10 mouse cellular contexts compared by ENCODE assay signal in genomic region chr4:126745506-126746193, GRCm38 (mm10). TPM values are rescaled to one million over a fixed set of nuclear protein-coding genes. Genes with fewer than 3 reads are reported as not detected.
A peak's percentile ranks its signal among the peaks of the same experiment; 100 is the strongest.
DNase-seq lines count a peak whose midpoint lies in the region; ATAC-seq and TF ChIP-seq lines count a peak whose summit lies in the region.
"Had no signal": no experiment of that assay in that cellular context is flagged by ENCODE, and none has a peak within 500 bp of the region (broad histone marks: within the 10 kb centered on the region; RNA-seq: fewer than 3 reads in every experiment).

No protein-coding gene starts in this region.

- no peak for TF ChIP-seq EP300 in stomach, postnatal 0 days (optimal IDR thresholded peaks at IDR 0.05)

- no peak for ATAC-seq in embryonic facial prominence, embryonic 11.5 days (replicated peaks; ENCODE audit: insufficient number of reproducible peaks, low FRiP score, low TSS enrichment, low read depth)
- ATAC-seq in stomach, postnatal 0 days (ENCODE audit: low FRiP score, low TSS enrichment): no peak

- no peak overlapping the region for H3K4me2 ChIP-seq in embryonic facial prominence, embryonic 11.5 days (ENCODE audit: low read depth, low read length)
- no peak overlapping the region for H3K4me2 ChIP-seq in stomach, postnatal 0 days (replicated peaks; ENCODE audit: low read depth)
- H3K4me2 ChIP-seq: heart, embryonic 15.5 days; neural tube, embryonic 13.5 days had no signal

- H3K27ac ChIP-seq in embryonic facial prominence, embryonic 11.5 days (replicated peaks; ENCODE audit: low read depth, low read length): no peak overlapping the region
- H3K27ac ChIP-seq in stomach, postnatal 0 days (replicated peaks): no peak overlapping the region
- H3K27ac ChIP-seq: heart, embryonic 15.5 days; neural tube, embryonic 13.5 days had no signal

- H3K4me3 ChIP-seq in embryonic facial prominence, embryonic 11.5 days (ENCODE audit: low read depth, low read length): no peak overlapping the region
- H3K4me3 ChIP-seq in stomach, postnatal 0 days (ENCODE audit: low read depth, low read length): no peak overlapping the region
- H3K4me3 ChIP-seq: heart, embryonic 15.5 days; neural tube, embryonic 13.5 days had no signal

- no peaks in the 10 kb centered on the region for H3K27me3 ChIP-seq in embryonic facial prominence, embryonic 11.5 days (ENCODE audit: control insufficient read depth, insufficient read depth, low read length)
- no peaks in the 10 kb centered on the region for H3K27me3 ChIP-seq in stomach, postnatal 0 days (ENCODE audit: control insufficient read depth, insufficient read depth, low read length)
- H3K27me3 ChIP-seq: heart, embryonic 15.5 days had no signal

- H3K9ac ChIP-seq in embryonic facial prominence, embryonic 11.5 days (replicated peaks; ENCODE audit: low read length): no peak overlapping the region
- H3K9ac ChIP-seq in stomach, postnatal 0 days (ENCODE audit: low read length): no peak overlapping the region
- H3K9ac ChIP-seq: heart, embryonic 15.5 days had no signal

- WGBS in embryonic facial prominence, embryonic 11.5 days: 39% methylated on average over 13 of the region's 13 CpGs
- WGBS in stomach, postnatal 0 days: 46% methylated on average over 13 of the region's 13 CpGs

- H3K4me1 ChIP-seq in embryonic facial prominence, embryonic 11.5 days (ENCODE audit: control insufficient read depth, insufficient read depth, low read length): no peaks in the 10 kb centered on the region
- no peaks in the 10 kb centered on the region for H3K4me1 ChIP-seq in stomach, postnatal 0 days (replicated peaks; ENCODE audit: control insufficient read depth, insufficient read depth)

- peak; percentile 41 for DNase-seq in gastrocnemius, adult 18-20 months (ENCODE audit: low spot score)
- no peak for DNase-seq in gastrocnemius, postnatal 14 days
- DNase-seq in 416B (ENCODE audit: low read depth): peak; percentile 37
- peak; percentile 73 for DNase-seq in adrenal gland, postnatal 14 days
- peak; percentile 71 for DNase-seq in embryonic facial prominence, embryonic 11.5 days (ENCODE audit: low spot score)
- peak; percentile 33 to 81 for DNase-seq in kidney, postnatal 36 days
- peak; percentile 70 for DNase-seq in lung, postnatal 36 days
- DNase-seq in stomach, postnatal 0 days (ENCODE audit: low spot score): peak; percentile 66

- intact Hi-C loops in gastrocnemius, postnatal 14 days (cut with DNase I; ENCODE audit: low total_unique reads): loop anchor here (5.0 kb wide), 1 partner anchor 97 kb away; no protein-coding TSS in a partner anchor

- peak; percentile 76 for TF ChIP-seq CTCF in stomach, postnatal 0 days (IDR thresholded peaks at IDR 0.05; ENCODE audit: low read depth)

- H3K9me3 ChIP-seq in embryonic facial prominence, embryonic 11.5 days (replicated peaks; ENCODE audit: control insufficient read depth, low read length): no peaks in the 10 kb centered on the region
- no peaks in the 10 kb centered on the region for H3K9me3 ChIP-seq in stomach, postnatal 0 days (ENCODE audit: control insufficient read depth, low read length)
- H3K9me3 ChIP-seq: heart, embryonic 15.5 days; neural tube, embryonic 13.5 days had no signal

- peaks cover 13% of the 10 kb centered on the region for H3K36me3 ChIP-seq in embryonic facial prominence, embryonic 11.5 days (replicated peaks; ENCODE audit: control insufficient read depth, insufficient read depth, low read depth, low read length)
- peaks cover 18% of the 10 kb centered on the region for H3K36me3 ChIP-seq in stomach, postnatal 0 days (ENCODE audit: control insufficient read depth, insufficient read depth, low read length)

RNA-seq across cellular contexts. Expression of gene Ncdn, which starts 7.6 kb away (rescaled TPM):
- 10 to 100 TPM; 12.4 to 13.3 TPM for total RNA-seq in gastrocnemius, adult 18-20 months (2021)
- 10 to 100 TPM in 1 of 2 experiments, 1 to 10 TPM in 1; 7.4 to 10.6 TPM for total RNA-seq in gastrocnemius, postnatal 14 days (2021)
- total RNA-seq in adrenal gland, postnatal 14 days (2021): 23.8 and 30.8 TPM in 2 replicates
- 21.2 and 23.3 TPM in 2 replicates for polyA plus RNA-seq in embryonic facial prominence, embryonic 11.5 days (2014; fragmentation: Nextera tagmentation; extraction: Ambion mirVana)
- polyA plus RNA-seq in stomach, postnatal 0 days (2015; fragmentation: Nextera tagmentation; extraction: Ambion mirVana): 13.4 and 14.5 TPM in 2 replicates

RNA-seq across cellular contexts. Expression of gene AU040320, which starts 7.7 kb away (rescaled TPM):
- total RNA-seq in gastrocnemius, adult 18-20 months (2021): 10 to 100 TPM; 23.6 to 25.5 TPM
- 10 to 100 TPM; 21.7 to 24.3 TPM for total RNA-seq in gastrocnemius, postnatal 14 days (2021)
- 28.9 and 32.4 TPM in 2 replicates for total RNA-seq in adrenal gland, postnatal 14 days (2021)
- polyA plus RNA-seq in embryonic facial prominence, embryonic 11.5 days (2014; fragmentation: Nextera tagmentation; extraction: Ambion mirVana): 16.4 and 18.3 TPM in 2 replicates
- polyA plus RNA-seq in stomach, postnatal 0 days (2015; fragmentation: Nextera tagmentation; extraction: Ambion mirVana): 18.2 and 20.2 TPM in 2 replicates

RNA-seq across cellular contexts. Expression of gene Tfap2e, which starts 9.6 kb away (rescaled TPM):
- not detected for total RNA-seq in gastrocnemius, adult 18-20 months (2021)
- total RNA-seq in gastrocnemius, postnatal 14 days (2021): not detected
- total RNA-seq in adrenal gland, postnatal 14 days (2021): not detected in 2 replicates
- polyA plus RNA-seq in embryonic facial prominence, embryonic 11.5 days (2014; fragmentation: Nextera tagmentation; extraction: Ambion mirVana): not detected in 2 replicates
- 0.80 and 1.0 TPM in 2 replicates for polyA plus RNA-seq in stomach, postnatal 0 days (2015; fragmentation: Nextera tagmentation; extraction: Ambion mirVana)
- polyA plus RNA-seq: heart, embryonic 15.5 days had no signal
